Mouse (Mus musculus) MEL (cell line): Measurements from ENCODE around the gene Rab24.

Experiments
- CHD2 ChIP-seq: IDR thresholded peaks from 2 replicates; pipeline ENCODE4 v1.6.1; 2011; ENCODE audit warnings: low read length, improper control_type of control experiment
- CTCF ChIP-seq, 3 experiments: IDR thresholded peaks in 2 of 3; conservative IDR thresholded peaks in 1 of 3; 2 replicates each; pipeline ENCODE4 v1.5.1; 2011 to 2012; ENCODE audit warnings: low read length in 3 of 3, low read depth in 2 of 3, mild to moderate bottlenecking in 2 of 3, improper control_type of control experiment in 1 of 3, inconsistent platforms in 1 of 3, mixed read lengths in 1 of 3, moderate library complexity in 1 of 3; ENCODE audit not compliant: control insufficient read depth in 1 of 3, insufficient read depth in 1 of 3, poor library complexity in 1 of 3, severe bottlenecking in 1 of 3
- ETS1 ChIP-seq: IDR thresholded peaks from 2 replicates; pipeline ENCODE4 v1.6.1; 2012; ENCODE audit warnings: low read depth, mild to moderate bottlenecking, inconsistent platforms, low read length, improper control_type of control experiment, moderate library complexity
- GABPA ChIP-seq: IDR thresholded peaks from 2 replicates; pipeline ENCODE4 v1.6.1; 2012; ENCODE audit warnings: low read depth, mild to moderate bottlenecking, inconsistent platforms, low read length, improper control_type of control experiment, moderate library complexity
- GATA1 ChIP-seq: IDR thresholded peaks from 2 replicates; pipeline ENCODE4 v1.6.1; 2011; ENCODE audit warnings: low read depth, low read length, improper control_type of control experiment
- MAFK ChIP-seq: IDR thresholded peaks from 2 replicates; pipeline ENCODE4 v1.6.1; 2011; ENCODE audit warnings: low read depth, mild to moderate bottlenecking, low read length, improper control_type of control experiment, borderline replicate concordance
- MYC ChIP-seq: IDR thresholded peaks from 2 replicates; pipeline ENCODE4 v1.6.1; 2011; ENCODE audit warnings: low read depth, mild to moderate bottlenecking, low read length, improper control_type of control experiment, moderate library complexity
- NELFE ChIP-seq: IDR thresholded peaks from 2 replicates; pipeline ENCODE4 v1.6.1; 2011; ENCODE audit warnings: low read depth, low read length, improper control_type of control experiment
- POLR2A ChIP-seq, 2 experiments: IDR thresholded peaks; 2 replicates each; pipeline ENCODE4 v1.6.1; 2011 to 2012; ENCODE audit warnings: low read length in 2 of 2, mild to moderate bottlenecking in 2 of 2, control low read depth in 1 of 2, improper control_type of control experiment in 1 of 2, low read depth in 1 of 2, moderate library complexity in 1 of 2; ENCODE audit not compliant: control insufficient read depth in 1 of 2, insufficient read depth in 1 of 2, poor library complexity in 1 of 2
- SMC3 ChIP-seq: IDR thresholded peaks from 2 replicates; pipeline ENCODE4 v1.6.1; 2011; ENCODE audit warnings: low read depth, low read length, improper control_type of control experiment
- TBP ChIP-seq: IDR thresholded peaks from 2 replicates; pipeline ENCODE4 v1.8.0; 2011; ENCODE audit warnings: low read depth, low read length, improper control_type of control experiment
- UBTF ChIP-seq: IDR thresholded peaks from 2 replicates; pipeline ENCODE4 v1.6.1; 2012; ENCODE audit warnings: low read depth, mild to moderate bottlenecking, inconsistent platforms, low read length, improper control_type of control experiment, moderate library complexity, borderline replicate concordance; ENCODE audit not compliant: insufficient read depth
- USF1 ChIP-seq: IDR thresholded peaks from 2 replicates; pipeline ENCODE4 v1.6.1; 2014; ENCODE audit warnings: low read depth, mild to moderate bottlenecking, inconsistent platforms, low read length, improper control_type of control experiment, moderate library complexity
- ZNF384 ChIP-seq: IDR thresholded peaks from 2 replicates; pipeline ENCODE4 v1.6.1; 2012; ENCODE audit warnings: low read depth, mild to moderate bottlenecking, inconsistent platforms, low read length, improper control_type of control experiment

GRCm38 (mm10) chr13:55329683-55330566 is 8.2 kb upstream of the Rab24 start, which contains the start of gene Mxd3:
- 0 out of 2 replicates have a peak, but pooled peaks have one; percentile 27 for TF ChIP-seq ETS1
- TF ChIP-seq MYC = peak; percentile 67; the same call in 1 of the 2 replicates
- TF ChIP-seq USF1 = no peak
- 0 out of 6 replicates have a peak, but pooled peaks of 1 of the 3 experiments have one; percentile 30 for TF ChIP-seq CTCF (IDR thresholded peaks at IDR 0.05 in 2 of 3, conservative IDR thresholded peaks at IDR 0.05 in 1 of 3; ENCODE audit: control insufficient read depth in 1 of 3, insufficient read depth in 1 of 3, low read depth in 2 of 3, low read length in 3 of 3, poor library complexity in 1 of 3, severe bottlenecking in 1 of 3)
- no peak for TF ChIP-seq GABPA
- TF ChIP-seq NELFE = peak; percentile 76
- TF ChIP-seq GATA1 = no peak
- TF ChIP-seq ZNF384 = no peak
- peak; percentile 24; the same call in 1 of the 2 replicates for TF ChIP-seq CHD2
- no peak for TF ChIP-seq MAFK
- TF ChIP-seq POLR2A (IDR thresholded peaks at IDR 0.05; ENCODE audit: control insufficient read depth in 1 of 2, insufficient read depth in 1 of 2, low read depth in 1 of 2, low read length in 2 of 2, poor library complexity in 1 of 2) = peak; percentile 80 to 88
- peak; percentile 27; the same call in 1 of the 2 replicates for TF ChIP-seq SMC3
- no peak for TF ChIP-seq UBTF
- TF ChIP-seq TBP = 0 out of 2 replicates have a peak, but pooled peaks have one; percentile 52
